Mouse (Mus musculus) Patski (cell line): ENCODE measurements around the gene Pfdn6. TPM values are rescaled to one million over a fixed set of nuclear protein-coding genes. Genes with fewer than 3 reads are reported as not detected.
"Not testable (repeated sequence)": the region's sequence is repeated elsewhere in the genome, so short reads cannot be mapped to it uniquely, and the experiment has no call there.

Source experiments
- ATAC-seq: fragments of 100-300 bp; one replicate; pipeline ENCODE4 v1.8.0; 2021
- CTCF ChIA-PET: fragments of 350-600 bp; sonication (Branson Sonifier 250); formaldehyde crosslinking; loops from one replicate; lab custom pipeline; 2022; ENCODE audit warnings: inconsistent platforms; lab: Charles Lee
- POLR2A ChIA-PET: fragments of 350-600 bp; sonication (Branson Sonifier 250); formaldehyde crosslinking; loops from one replicate; lab custom pipeline; 2022; ENCODE audit warnings: antibody characterized with exemption, inconsistent platforms; lab: Charles Lee
- DNase-seq: peaks from one replicate; pipeline ENCODE4 v3.0.0-alpha.2; 2011; ENCODE audit warnings: low read depth, low spot score
- H3K27me3 ChIP-seq: fragments of 371-371 bp; one replicate; pipeline ENCODE4 v1.5.1; 2021
- CTCF ChIP-seq: fragments of 100-300 bp; IDR thresholded peaks from one replicate; pipeline ENCODE4 v1.5.1; 2021
- in situ Hi-C: fragments of 300-500 bp; cut with MboI; formaldehyde crosslinking; loops from 3 replicates; pipeline ENCODE4 v1.11.1; 2018; ENCODE audit warnings: low pct_unique_long_range_greater_than_20kb, mixed read lengths
- polyA plus RNA-seq: library from polyadenylated mRNA; unstranded; gene quantifications from one replicate; pipeline ENCODE4 v1.2.3, GENCODE M21; 2021

The Pfdn6 gene
- 115 TPM for polyA plus RNA-seq

DNA sequence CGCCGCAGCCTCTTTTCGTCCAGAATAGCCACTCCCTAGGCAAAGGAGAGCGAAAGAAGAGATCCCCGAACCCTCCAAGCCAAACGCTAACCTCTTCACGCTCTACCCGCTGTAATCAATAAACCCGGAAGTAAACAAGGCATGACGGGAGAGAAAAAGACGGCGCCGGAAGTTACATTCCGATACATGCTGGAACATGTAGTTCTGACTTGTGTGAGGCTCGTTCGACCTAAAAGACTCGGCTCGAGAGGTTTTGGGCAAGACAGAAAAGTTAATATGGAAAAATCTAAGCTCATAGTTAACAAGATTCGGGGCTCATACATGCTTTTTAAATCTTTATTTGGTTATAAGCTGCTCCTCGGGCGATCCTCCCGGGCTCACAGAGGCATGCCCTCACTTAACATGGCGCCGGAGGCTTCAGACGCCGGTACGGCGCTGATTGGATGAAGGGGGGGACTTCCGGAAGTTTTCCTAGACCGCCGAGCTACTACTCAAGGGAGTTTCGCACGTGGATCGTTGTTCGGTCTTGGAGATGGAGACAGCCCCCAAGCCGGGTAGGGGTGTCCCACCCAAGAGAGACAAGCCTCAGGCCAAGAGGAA is at the start of gene Pfdn6, which contains the start of gene Wdr46:
Gene Pfdn6 (minus strand): TSS at position 138 of the 600 bp plus-strand sequence.
Gene Wdr46 (plus strand): TSS at position 455 of the 600 bp plus-strand sequence.
- peak; percentile 77 for ATAC-seq
- POLR2A ChIA-PET = interaction anchor here (0.6 to 2.6 kb wide), 4 partner anchors 9 to 15 kb away, joined by 3 to 15 read pairs (median 6); partner anchors contain the start of genes B3galt4, Rps18 and Vps52
- H3K27me3 ChIP-seq = no peaks in the 10 kb centered on the region

DNA sequence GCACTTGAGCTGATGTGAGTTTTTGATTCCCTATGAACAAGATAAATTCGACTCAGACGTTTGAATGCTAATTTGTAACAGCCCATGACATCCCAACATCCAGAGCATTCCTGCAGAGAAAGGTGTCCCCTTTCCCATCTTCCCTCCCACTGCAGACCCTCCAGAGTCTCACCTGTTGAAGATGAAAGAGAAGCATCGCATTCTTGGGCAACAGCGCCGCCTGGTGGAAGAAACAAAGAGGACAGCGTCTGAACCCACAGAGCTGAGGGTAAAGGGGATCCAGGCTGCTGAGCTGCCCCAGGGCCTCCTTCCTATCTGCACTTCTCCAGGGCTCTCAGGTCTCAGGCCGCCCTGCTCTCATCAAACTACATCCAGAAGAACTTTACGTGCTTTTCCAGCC is 42.0 kb upstream of the Pfdn6 start:
- POLR2A ChIA-PET, in situ Hi-C loops, DNase-seq, ATAC-seq: not testable (repeated sequence)
- CTCF ChIA-PET = interaction anchor here (0.9 to 6.2 kb wide), 5 partner anchors 10 to 23 kb away, joined by 3 to 37 read pairs (median 15); no protein-coding TSS in a partner anchor
- TF ChIP-seq CTCF = peak; percentile 79
- peaks cover 25% of the 10 kb centered on the region for H3K27me3 ChIP-seq

More for the DNA sequence above, at the start of gene Pfdn6, which contains the start of gene Wdr46:
- TF ChIP-seq CTCF = no peak
- CTCF ChIA-PET = interaction anchor here (0.9 to 1.8 kb wide), 5 partner anchors 9 to 43 kb away, joined by 3 to 6 read pairs (median 5); partner anchors contain the start of genes B3galt4, Rps18 and Vps52
- in situ Hi-C loops = no loop called here
- no peak for DNase-seq

GRCm38 (mm10) chr17:33981192-33981909 is 41.2 kb upstream of the Pfdn6 start:
- in situ Hi-C loops, POLR2A ChIA-PET, DNase-seq: not testable (repeated sequence)
- CTCF ChIA-PET = interaction anchor here (1.1 to 6.2 kb wide), 5 partner anchors 9 to 12 kb away, joined by 3 to 37 read pairs (median 15); no protein-coding TSS in a partner anchor
- H3K27me3 ChIP-seq = peaks cover 23% of the 10 kb centered on the region
- ATAC-seq = peak; percentile 65

DNA sequence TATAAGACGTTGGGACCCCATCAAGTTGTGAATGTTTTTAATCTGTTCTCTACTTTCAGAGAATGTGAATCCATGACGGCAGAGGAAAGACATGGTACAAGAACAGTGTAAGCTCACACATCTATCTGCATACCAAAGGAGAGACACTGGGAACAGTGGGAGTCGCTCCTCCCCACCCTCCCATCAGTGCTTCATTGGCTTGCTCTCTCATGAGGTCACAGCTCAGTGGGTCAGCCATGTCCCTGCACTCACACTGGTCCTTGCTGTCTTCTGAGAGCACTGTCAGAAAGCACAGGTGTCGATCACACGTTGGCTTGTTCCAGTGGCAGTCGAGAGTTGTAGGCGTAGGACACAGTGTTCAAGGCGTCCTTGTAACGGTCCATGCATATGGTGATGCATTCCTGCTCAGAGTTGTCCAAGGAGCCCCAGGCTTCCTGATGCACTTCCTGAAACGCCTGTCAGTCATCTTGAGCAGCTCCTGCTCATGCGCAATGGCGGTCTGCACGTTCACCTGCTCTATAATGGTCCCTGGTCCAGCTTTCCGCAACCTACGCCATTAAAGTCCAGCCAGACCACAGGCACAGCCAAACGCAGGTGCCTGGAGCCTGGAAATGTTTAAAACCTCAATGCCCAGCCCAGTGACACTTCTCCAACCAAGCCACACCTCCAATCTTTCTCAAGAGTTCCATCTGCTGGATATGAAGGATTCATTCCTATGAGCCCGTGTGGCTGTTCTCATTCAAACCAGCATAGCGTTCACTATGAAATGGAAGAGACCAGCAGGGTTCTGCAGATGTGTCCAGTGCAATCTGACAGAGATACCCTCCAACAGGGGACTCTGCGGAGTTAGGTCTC is 40.3 kb upstream of the Pfdn6 start:
- no peak for ATAC-seq
- in situ Hi-C loops = no loop called here
- peaks cover 18% of the 10 kb centered on the region for H3K27me3 ChIP-seq
- TF ChIP-seq CTCF = no peak
- DNase-seq = no peak
- ChIA-PET CTCF (interaction anchor here (1.1 to 6.2 kb wide), 3 partner anchors 8 to 12 kb away, joined by 3 to 37 read pairs (median 7); no protein-coding TSS in a partner anchor), POLR2A (no interaction called here)

DNA sequence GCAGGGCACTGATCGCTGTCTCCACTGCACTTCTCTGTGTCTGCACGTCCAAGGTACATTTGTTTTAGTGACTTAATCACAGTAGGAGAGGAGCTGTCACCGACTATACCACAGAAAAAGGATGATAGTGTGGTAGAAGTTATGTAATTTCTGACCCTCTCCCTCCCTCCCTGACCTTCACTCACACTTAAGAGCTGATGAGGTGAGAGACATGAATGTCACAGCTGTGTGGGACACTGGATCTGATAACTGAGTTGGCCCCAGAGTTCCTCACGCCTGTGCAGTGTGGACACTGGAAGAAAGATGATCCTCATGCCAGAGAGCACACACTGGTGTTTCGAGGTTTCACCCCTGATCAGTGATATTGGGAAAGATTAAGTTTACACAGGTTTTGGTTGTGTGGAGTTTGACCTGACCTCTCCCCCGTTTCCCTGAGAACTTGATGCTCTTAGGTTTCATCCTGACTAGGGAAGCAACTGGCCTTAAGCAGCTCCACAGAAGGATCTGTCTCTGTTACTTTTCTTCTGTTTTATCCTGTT is 39.4 kb upstream of the Pfdn6 start:
- ChIA-PET POLR2A (no interaction called here), CTCF (interaction anchor here (1.8 to 6.2 kb wide), 2 partner anchors 10 to 13 kb away, joined by 7 to 37 read pairs; no protein-coding TSS in a partner anchor)
- DNase-seq (no peak), ATAC-seq (no peak)
- in situ Hi-C loops = no loop called here
- H3K27me3 ChIP-seq = peaks cover 18% of the 10 kb centered on the region
- no peak for TF ChIP-seq CTCF

DNA sequence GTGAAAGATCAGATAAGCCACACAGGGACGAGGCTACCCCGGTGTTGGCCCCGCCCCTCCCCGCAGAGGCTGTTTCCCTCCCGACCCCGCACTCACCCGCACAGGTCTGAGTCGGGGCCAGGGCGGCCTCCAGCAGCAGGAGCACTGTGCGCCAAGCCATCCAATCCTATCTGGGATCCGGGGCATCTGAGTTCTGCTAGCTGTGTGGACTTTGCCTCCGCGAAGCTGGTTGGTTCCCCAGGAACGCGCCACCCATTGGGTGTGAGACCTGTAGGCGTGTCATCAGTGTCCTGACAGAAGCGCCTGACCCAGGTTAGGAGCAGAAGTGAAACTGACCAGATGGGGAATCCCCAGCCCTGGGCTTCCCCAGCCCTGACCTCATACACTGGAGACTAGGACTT is 38.5 kb upstream of the Pfdn6 start:
- CTCF ChIA-PET = interaction anchor here (1.0 kb wide), 1 partner anchor 14 kb away, joined by 3 read pairs; no protein-coding TSS in a partner anchor
- peaks cover 10% of the 10 kb centered on the region for H3K27me3 ChIP-seq
- POLR2A ChIA-PET = no interaction called here
- DNase-seq = no peak
- in situ Hi-C loops = no loop called here
- no peak for TF ChIP-seq CTCF
- peak; percentile 69 for ATAC-seq

GRCm38 (mm10) chr17:33977861-33978557 is 37.9 kb upstream of the Pfdn6 start:
- in situ Hi-C loops = no loop called here
- ChIA-PET POLR2A (no interaction called here), CTCF (interaction anchor here (1.0 kb wide), 1 partner anchor 14 kb away, joined by 3 read pairs; no protein-coding TSS in a partner anchor)
- peaks cover 9% of the 10 kb centered on the region for H3K27me3 ChIP-seq
- DNase-seq (no peak), ATAC-seq (no peak)
- no peak for TF ChIP-seq CTCF

DNA sequence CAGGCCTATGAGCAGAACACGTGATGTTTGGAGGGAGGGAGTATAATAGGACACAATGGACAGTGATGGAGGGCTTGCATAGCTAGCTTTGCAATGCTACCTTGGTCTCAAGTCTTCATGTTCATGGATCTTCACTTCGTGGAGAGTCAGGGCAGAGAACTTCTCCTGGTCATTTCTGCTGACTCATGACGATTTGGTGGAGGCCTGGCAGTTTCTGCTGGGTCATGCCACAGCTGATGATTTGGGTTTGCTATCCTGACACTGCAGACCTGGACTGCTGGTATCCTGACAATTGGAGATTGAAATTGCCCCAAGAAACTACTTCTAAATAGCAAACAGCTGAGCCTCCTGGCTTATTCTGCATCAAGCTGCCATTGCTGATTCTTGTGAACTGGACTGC is 33.4 kb upstream of the Pfdn6 start:
- H3K27me3 ChIP-seq = peaks cover 9% of the 10 kb centered on the region
- ChIA-PET CTCF (interaction anchor here (1.1 to 2.6 kb wide), 3 partner anchors 9 to 35 kb away, joined by 3 to 15 read pairs (median 7); no protein-coding TSS in a partner anchor), POLR2A (interaction anchor here (1.1 kb wide), 1 partner anchor 30 kb away, joined by 3 read pairs; no protein-coding TSS in a partner anchor)
- no peak for TF ChIP-seq CTCF
- in situ Hi-C loops = loop anchor here (5.0 kb wide), 1 partner anchor 1299 kb away; no protein-coding TSS in a partner anchor
- no peak for DNase-seq
- ATAC-seq = no peak

- TF ChIP-seq CTCF = no peak
- ChIA-PET CTCF (interaction anchor here (0.9 to 2.6 kb wide), 5 partner anchors 8 to 82 kb away, joined by 3 to 15 read pairs (median 3); no protein-coding TSS in a partner anchor), POLR2A (interaction anchor here (1.1 to 1.2 kb wide), 2 partner anchors 16 to 31 kb away, joined by 3 read pairs; partner anchors contain the start of gene Rps18)
- in situ Hi-C loops = loop anchor here (5.0 kb wide), 1 partner anchor 1300 kb away; no protein-coding TSS in a partner anchor
- ATAC-seq (no peak), DNase-seq (no peak)
- peaks cover 2% of the 10 kb centered on the region for H3K27me3 ChIP-seq
These were observed 32.5 kb upstream of the Pfdn6 start for GRCm38 (mm10) chr17:33972691-33973090.
